Mouse (Mus musculus) hindbrain, postnatal 0 days (tissue): ENCODE results near the gene Maml3. TPM values are rescaled to one million over a fixed set of nuclear protein-coding genes. Genes with fewer than 3 reads are reported as not detected.
A peak's percentile ranks its signal among the peaks of the same experiment; 100 is the strongest.

Source experiments
- ATAC-seq: fragments of 200-750 bp; cut with Nextera tagmentation; 2 replicates; pipeline ENCODE4 v1.8.0; 2017; ENCODE audit warnings: mild to moderate bottlenecking, moderate TSS enrichment, moderate library complexity
- DNase-seq: peaks from one replicate; pipeline ENCODE4 v3.0.0-alpha.2; 2015; ENCODE audit warnings: low spot score
- H3K27ac ChIP-seq: fragments of 300-500 bp; sonication (generic); 2 replicates; pipeline ENCODE4 v1.5.1; 2014; ENCODE audit warnings: mild to moderate bottlenecking
- H3K27me3 ChIP-seq: fragments of 300-500 bp; sonication (generic); 2 replicates; pipeline ENCODE4 v1.6.1; 2014; ENCODE audit warnings: low read length, mixed read lengths; ENCODE audit not compliant: insufficient read depth
- H3K36me3 ChIP-seq: fragments of 300-500 bp; sonication (generic); 2 replicates; pipeline ENCODE4 v1.6.1; 2014; ENCODE audit warnings: low read length, mixed read lengths; ENCODE audit not compliant: insufficient read depth
- H3K4me1 ChIP-seq: fragments of 300-500 bp; sonication (generic); 2 replicates; pipeline ENCODE4 v1.6.1; 2014; ENCODE audit warnings: antibody characterized with exemption, low read length, mixed read lengths; ENCODE audit not compliant: insufficient read depth
- H3K4me2 ChIP-seq: fragments of 300-500 bp; sonication (generic); 2 replicates; pipeline ENCODE4 v1.6.1; 2014; ENCODE audit warnings: low read depth, mild to moderate bottlenecking, low read length, moderate library complexity, mixed read lengths
- H3K4me3 ChIP-seq: fragments of 300-500 bp; sonication (generic); 2 replicates; pipeline ENCODE4 v1.5.1; 2014; ENCODE audit warnings: low read length
- H3K9ac ChIP-seq: fragments of 300-500 bp; sonication (generic); replicated peaks from 2 replicates; pipeline ENCODE4 v1.6.1; 2014; ENCODE audit warnings: mild to moderate bottlenecking, low read length, moderate library complexity, mixed read lengths
- H3K9me3 ChIP-seq: fragments of 300-500 bp; sonication (generic); 2 replicates; pipeline ENCODE4 v1.6.1; 2016; ENCODE audit warnings: low read length, mixed read lengths
- CTCF ChIP-seq: IDR thresholded peaks from 2 replicates; pipeline ENCODE4 v1.5.1; 2016; ENCODE audit warnings: antibody characterized with exemption, control low read depth, low read depth
- WGBS: fragments of 180-500 bp; shearing (Covaris S2); extraction: QIAGEN DNeasy Blood & Tissue Kit; methylation state at CpG from one replicate; pipeline ENCODE4 v1.1.7; 2014; 5-methylcytosine and 5-hydroxymethylcytosine counted together
- polyA plus RNA-seq: library from polyadenylated mRNA; unstranded; fragments of >200 nt; fragmentation: Nextera tagmentation; extraction: Ambion mirVana; gene quantifications from 2 replicates; pipeline ENCODE4 v1.2.1, GENCODE M21; 2015
- total RNA-seq: library from RNA; depleted of rRNA; stranded (reverse); fragments of >200 nt; gene quantifications from 2 replicates; pipeline ENCODE4 v1.2.3, GENCODE M21; 2014

Gene Maml3
- total and polyA plus RNA-seq, 2 experiments from 2014 or later: 4.8 to 18.8 TPM

GRCm38 (mm10) chr3:51830821-51831429 is 274.0 kb downstream of the Maml3 start:
- H3K27ac ChIP-seq: no peak overlapping the region
- no peak for TF ChIP-seq CTCF
- WGBS: 73% methylated on average over 9 of the region's 9 CpGs
- no peaks in the 10 kb centered on the region for H3K9me3 ChIP-seq
- no peak overlapping the region for H3K4me2 ChIP-seq
- no peaks in the 10 kb centered on the region for H3K27me3 ChIP-seq
- H3K9ac ChIP-seq: no peak overlapping the region
- DNase-seq (no peak), ATAC-seq (peak; percentile 32; the same call in 1 of the 2 replicates)
- H3K36me3 ChIP-seq: no peaks in the 10 kb centered on the region
- H3K4me1 ChIP-seq: no peaks in the 10 kb centered on the region
- no peak overlapping the region for H3K4me3 ChIP-seq

GRCm38 (mm10) chr3:51825530-51825929 is 279.3 kb downstream of the Maml3 start:
- no peak overlapping the region for H3K4me3 ChIP-seq
- DNase-seq (no peak), ATAC-seq (no peak)
- H3K9me3 ChIP-seq: no peaks in the 10 kb centered on the region
- H3K4me1 ChIP-seq: no peaks in the 10 kb centered on the region
- no peaks in the 10 kb centered on the region for H3K36me3 ChIP-seq
- no peaks in the 10 kb centered on the region for H3K27me3 ChIP-seq
- no peak overlapping the region for H3K27ac ChIP-seq
- no peak for TF ChIP-seq CTCF
- H3K9ac ChIP-seq: no peak overlapping the region
- WGBS: 72% methylated on average over 10 of the region's 10 CpGs
- no peak overlapping the region for H3K4me2 ChIP-seq

GRCm38 (mm10) chr3:51824506-51824905 is 280.4 kb downstream of the Maml3 start:
- 73% methylated on average over 9 of the region's 9 CpGs for WGBS
- Histone ChIP-seq H3K4me2 (no peak overlapping the region), H3K9me3 (no peaks in the 10 kb centered on the region), H3K9ac (no peak overlapping the region), H3K4me1 (no peaks in the 10 kb centered on the region), H3K4me3 (no peak overlapping the region), H3K27me3 (no peaks in the 10 kb centered on the region), H3K36me3 (no peaks in the 10 kb centered on the region), H3K27ac (no peak overlapping the region)
- no peak for TF ChIP-seq CTCF
- 0 out of 2 replicates have a peak, but pooled peaks have one; percentile 53 for ATAC-seq
- DNase-seq: peak; percentile 29

GRCm38 (mm10) chr3:51821551-51821950 is 283.3 kb downstream of the Maml3 start:
- ATAC-seq: no peak
- no peaks in the 10 kb centered on the region for H3K4me1 ChIP-seq
- H3K4me3 ChIP-seq: no peak overlapping the region
- no peaks in the 10 kb centered on the region for H3K9me3 ChIP-seq
- 88% methylated on average over 10 of the region's 10 CpGs for WGBS
- no peak for DNase-seq
- H3K4me2 ChIP-seq: no peak overlapping the region
- H3K27ac ChIP-seq: no peak overlapping the region
- no peaks in the 10 kb centered on the region for H3K27me3 ChIP-seq
- no peaks in the 10 kb centered on the region for H3K36me3 ChIP-seq
- no peak overlapping the region for H3K9ac ChIP-seq
- TF ChIP-seq CTCF: no peak

GRCm38 (mm10) chr3:51819109-51819508 is 285.8 kb downstream of the Maml3 start:
- H3K4me3 ChIP-seq: no peak overlapping the region
- H3K9me3 ChIP-seq: no peaks in the 10 kb centered on the region
- 52% methylated on average over 7 of the region's 7 CpGs for WGBS
- no peak overlapping the region for H3K27ac ChIP-seq
- no peak for DNase-seq
- H3K27me3 ChIP-seq: no peaks in the 10 kb centered on the region
- TF ChIP-seq CTCF: no peak
- no peak overlapping the region for H3K9ac ChIP-seq
- no peaks in the 10 kb centered on the region for H3K4me1 ChIP-seq
- ATAC-seq: no peak
- H3K36me3 ChIP-seq: no peaks in the 10 kb centered on the region
- H3K4me2 ChIP-seq: no peak overlapping the region

GRCm38 (mm10) chr3:51817919-51818318 is 287.0 kb downstream of the Maml3 start:
- Histone ChIP-seq H3K4me2 (peak overlapping the region; percentile 29; the same call in 1 of the 2 replicates), H3K27me3 (no peaks in the 10 kb centered on the region), H3K4me3 (no peak overlapping the region), H3K4me1 (no peaks in the 10 kb centered on the region), H3K27ac (no peak overlapping the region), H3K9me3 (no peaks in the 10 kb centered on the region), H3K36me3 (no peaks in the 10 kb centered on the region), H3K9ac (no peak overlapping the region)
- ATAC-seq (no peak), DNase-seq (no peak)
- no peak for TF ChIP-seq CTCF
- WGBS: 37% methylated on average over 15 of the region's 15 CpGs

GRCm38 (mm10) chr3:51817329-51817728 is 287.5 kb downstream of the Maml3 start:
- DNase-seq (no peak), ATAC-seq (peak; percentile 50; the same call in 1 of the 2 replicates)
- Histone ChIP-seq H3K27ac (no peak overlapping the region), H3K4me1 (no peaks in the 10 kb centered on the region), H3K4me2 (no peak overlapping the region), H3K4me3 (no peak overlapping the region), H3K9me3 (no peaks in the 10 kb centered on the region), H3K9ac (no peak overlapping the region), H3K27me3 (no peaks in the 10 kb centered on the region), H3K36me3 (no peaks in the 10 kb centered on the region)
- 65% methylated on average over 6 of the region's 6 CpGs for WGBS
- TF ChIP-seq CTCF: no peak
